Mouse (Mus musculus): ENCODE results near the gene Mre11a. TPM values are rescaled to one million over a fixed set of nuclear protein-coding genes. Genes with fewer than 3 reads are reported as not detected.

Gene Mre11a
- total and polyA plus RNA-seq, 3 experiments: 27.7 to 47.3 (median 45.7) TPM

GRCm38 (mm10) chr9:14870802-14871201 lies 86.3 kb downstream of the Mre11a start:
- no peaks in the 10 kb centered on the region for H3K9me3 ChIP-seq (replicated peaks; ENCODE audit: low read length)
- no peaks in the 10 kb centered on the region for H3K27me3 ChIP-seq (replicated peaks)
- in situ Hi-C loops (cut with MboI; ENCODE audit: low pct_ligation_motif_present, low pct_unique_long_range_greater_than_20kb, low sequenced_read_pairs) (no loop called here), dilution Hi-C loops (cut with MboI; ENCODE audit: extremely low pct_ligation_motif_present, extremely low pct_unique_long_range_greater_than_20kb, low sequenced_read_pairs) (no loop called here)
- no peak overlapping the region for H3K4me3 ChIP-seq (replicated peaks in 1 of 3; ENCODE audit: low read depth in 2 of 3, low read length in 2 of 3, poor library complexity in 1 of 3)
- H3K9ac ChIP-seq (ENCODE audit: insufficient read depth, low read depth): no peak overlapping the region
- no peak overlapping the region for H3K27ac ChIP-seq (ENCODE audit: insufficient read depth, low read depth)
- TF ChIP-seq TBP (conservative IDR thresholded peaks at IDR 0.05; ENCODE audit: low read depth, low read length): no peak
- no peak for TF ChIP-seq RAD21 (IDR thresholded peaks at IDR 0.05; ENCODE audit: low read depth, low read length)
- no peak for TF ChIP-seq PAX5 (IDR thresholded peaks at IDR 0.05; ENCODE audit: low read length)
- TF ChIP-seq RCOR1 (conservative IDR thresholded peaks at IDR 0.05; ENCODE audit: low read depth, low read length): no peak
- TF ChIP-seq POLR2AphosphoS2 (IDR thresholded peaks at IDR 0.05; ENCODE audit: low read depth, low read length): no peak
- TF ChIP-seq CHD1 (IDR thresholded peaks at IDR 0.05; ENCODE audit: low read depth, low read length): no peak
- no peak for TF ChIP-seq MEF2A (IDR thresholded peaks at IDR 0.05; ENCODE audit: borderline replicate concordance, low read depth, low read length)
- TF ChIP-seq ZKSCAN1 (IDR thresholded peaks at IDR 0.05; ENCODE audit: borderline replicate concordance, low read depth, low read length): no peak
- no peak for TF ChIP-seq NELFE (IDR thresholded peaks at IDR 0.05; ENCODE audit: low read depth, low read length)
- no peak for TF ChIP-seq EP300 (IDR thresholded peaks at IDR 0.05; ENCODE audit: low read length)
- no peak for TF ChIP-seq MAZ (IDR thresholded peaks at IDR 0.05; ENCODE audit: low read depth, low read length)
- no peak for TF ChIP-seq CTCF (conservative IDR thresholded peaks at IDR 0.05 in 1 of 2, IDR thresholded peaks at IDR 0.05 in 1 of 2; ENCODE audit: low read depth in 2 of 2, low read length in 2 of 2)
- no peak for TF ChIP-seq ELF1 (IDR thresholded peaks at IDR 0.05; ENCODE audit: low read depth, low read length)
- no peak for TF ChIP-seq BHLHE40 (IDR thresholded peaks at IDR 0.05; ENCODE audit: low read depth, low read length)
- no peak for TF ChIP-seq TCF12 (IDR thresholded peaks at IDR 0.05; ENCODE audit: low read depth, low read length)
- no peak for TF ChIP-seq MAFK (IDR thresholded peaks at IDR 0.05; ENCODE audit: insufficient replicate concordance, low read length)
- no peak for TF ChIP-seq GABPA (IDR thresholded peaks at IDR 0.05; ENCODE audit: insufficient replicate concordance, low read depth, low read length)
- H3K4me2 ChIP-seq (ENCODE audit: insufficient read depth, low read depth, poor library complexity, severe bottlenecking): no peak overlapping the region
- DNase-seq (ENCODE audit: extremely low read depth): no peak
- no peaks in the 10 kb centered on the region for H3K79me2 ChIP-seq (replicated peaks; ENCODE audit: control insufficient read depth, extremely low read depth, insufficient read depth, poor library complexity, severe bottlenecking)
- H3K36me3 ChIP-seq (replicated peaks in 1 of 2; ENCODE audit: control insufficient read depth in 1 of 2, insufficient read depth in 1 of 2, low read length in 1 of 2): no peaks in the 10 kb centered on the region
- H3K4me1 ChIP-seq (ENCODE audit: control insufficient read depth in 1 of 2, insufficient read depth in 2 of 2): peaks cover 0 to 9% of the 10 kb centered on the region in 2 experiments; a peak in 1 of 4 replicates

DNA sequence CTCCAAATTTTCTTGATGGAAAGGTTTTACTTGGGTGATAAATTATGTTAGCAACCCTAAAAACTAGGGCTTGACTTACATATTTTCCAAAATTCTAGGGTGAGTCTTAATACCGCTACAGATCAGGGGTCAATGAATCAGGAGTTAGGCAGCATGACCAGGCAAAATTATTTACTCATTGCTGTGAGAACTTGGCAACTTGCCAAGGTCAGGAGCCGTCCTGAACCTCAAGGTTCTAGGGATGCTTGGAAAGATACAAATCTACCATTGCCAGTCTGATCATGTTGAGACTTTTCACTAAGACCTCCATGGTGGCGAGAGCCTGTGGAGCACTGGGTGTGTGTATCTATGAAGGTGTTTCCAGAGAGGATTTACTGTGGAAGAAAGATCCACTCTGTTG lies 87.1 kb downstream of the Mre11a start:
- H3K9ac ChIP-seq (ENCODE audit: insufficient read depth, low read depth): no peak overlapping the region
- DNase-seq (ENCODE audit: extremely low read depth): no peak
- H3K9me3 ChIP-seq (replicated peaks; ENCODE audit: low read length): no peaks in the 10 kb centered on the region
- H3K4me1 ChIP-seq (ENCODE audit: control insufficient read depth in 1 of 2, insufficient read depth in 2 of 2): peaks cover 0 to 9% of the 10 kb centered on the region in 2 experiments; a peak in 1 of 4 replicates
- no peaks in the 10 kb centered on the region for H3K79me2 ChIP-seq (replicated peaks; ENCODE audit: control insufficient read depth, extremely low read depth, insufficient read depth, poor library complexity, severe bottlenecking)
- dilution Hi-C loops (cut with MboI; ENCODE audit: extremely low pct_ligation_motif_present, extremely low pct_unique_long_range_greater_than_20kb, low sequenced_read_pairs): no loop called here
- in situ Hi-C loops (cut with MboI; ENCODE audit: low pct_ligation_motif_present, low pct_unique_long_range_greater_than_20kb, low sequenced_read_pairs): no loop called here
- no peak overlapping the region for H3K4me3 ChIP-seq (replicated peaks in 1 of 3; ENCODE audit: low read depth in 2 of 3, low read length in 2 of 3, poor library complexity in 1 of 3)
- no peak overlapping the region for H3K27ac ChIP-seq (ENCODE audit: insufficient read depth, low read depth)
- no peak overlapping the region for H3K4me2 ChIP-seq (ENCODE audit: insufficient read depth, low read depth, poor library complexity, severe bottlenecking)
- no peaks in the 10 kb centered on the region for H3K27me3 ChIP-seq (replicated peaks)
- TF ChIP-seq SMC3 (IDR thresholded peaks at IDR 0.05; ENCODE audit: low read depth, low read length) (no peak), EP300 (IDR thresholded peaks at IDR 0.05; ENCODE audit: low read length) (no peak), MAX (IDR thresholded peaks at IDR 0.05; ENCODE audit: low read length) (no peak), MAFK (IDR thresholded peaks at IDR 0.05; ENCODE audit: insufficient replicate concordance, low read length) (no peak), RAD21 (IDR thresholded peaks at IDR 0.05; ENCODE audit: low read depth, low read length) (no peak), CTCF (conservative IDR thresholded peaks at IDR 0.05 in 1 of 2, IDR thresholded peaks at IDR 0.05 in 1 of 2; ENCODE audit: low read depth in 2 of 2, low read length in 2 of 2) (no peak), USF1 (IDR thresholded peaks at IDR 0.05; ENCODE audit: low read depth, low read length) (no peak), ZNF384 (IDR thresholded peaks at IDR 0.05; ENCODE audit: low read depth, low read length) (no peak), ETS1 (conservative IDR thresholded peaks at IDR 0.05; ENCODE audit: low read depth, low read length) (no peak), MXI1 (IDR thresholded peaks at IDR 0.05; ENCODE audit: low read depth, low read length) (no peak), BHLHE40 (IDR thresholded peaks at IDR 0.05; ENCODE audit: low read depth, low read length) (no peak), MAZ (IDR thresholded peaks at IDR 0.05; ENCODE audit: low read depth, low read length) (no peak), IRF4 (IDR thresholded peaks at IDR 0.05; ENCODE audit: low read depth, low read length) (no peak), MEF2A (IDR thresholded peaks at IDR 0.05; ENCODE audit: borderline replicate concordance, low read depth, low read length) (no peak), USF2 (conservative IDR thresholded peaks at IDR 0.05; ENCODE audit: low read depth, low read length) (no peak), ZC3H11A (IDR thresholded peaks at IDR 0.05; ENCODE audit: low read depth, low read length) (no peak), UBTF (IDR thresholded peaks at IDR 0.05; ENCODE audit: low read depth, low read length) (no peak), KAT2A (IDR thresholded peaks at IDR 0.05; ENCODE audit: insufficient replicate concordance, low read length) (no peak), JUN (IDR thresholded peaks at IDR 0.05; ENCODE audit: insufficient read depth, low read depth, low read length) (no peak)
- no peaks in the 10 kb centered on the region for H3K36me3 ChIP-seq (replicated peaks in 1 of 2; ENCODE audit: control insufficient read depth in 1 of 2, insufficient read depth in 1 of 2, low read length in 1 of 2)

Data from CH12.LX (cell line).